Mouse (Mus musculus) midbrain, postnatal 0 days (tissue): ENCODE results near the gene Fam149b. TPM values are rescaled to one million over a fixed set of nuclear protein-coding genes. Genes with fewer than 3 reads are reported as not detected.

Experiments
- ATAC-seq: fragments of 200-750 bp; cut with Nextera tagmentation; 2 replicates; pipeline ENCODE4 v1.8.0; 2017; ENCODE audit warnings: moderate number of reproducible peaks, mild to moderate bottlenecking, moderate TSS enrichment, moderate library complexity; ENCODE audit not compliant: low FRiP score
- DNase-seq: peaks from one replicate; pipeline ENCODE4 v3.0.0-alpha.2; 2015; ENCODE audit warnings: low spot score
- H3K27ac ChIP-seq: fragments of 300-500 bp; sonication (generic); 2 replicates; pipeline ENCODE4 v1.5.1; 2014; ENCODE audit warnings: low read depth, mild to moderate bottlenecking, low read length, mixed read lengths
- H3K27me3 ChIP-seq: fragments of 300-500 bp; sonication (generic); 2 replicates; pipeline ENCODE4 v1.6.1; 2014; ENCODE audit warnings: low read length, control low read depth, mixed read lengths; ENCODE audit not compliant: insufficient read depth
- H3K36me3 ChIP-seq: fragments of 300-500 bp; sonication (generic); 2 replicates; pipeline ENCODE4 v1.6.1; 2014; ENCODE audit warnings: low read length, control low read depth, mixed read lengths; ENCODE audit not compliant: insufficient read depth
- H3K4me1 ChIP-seq: fragments of 300-500 bp; sonication (generic); 2 replicates; pipeline ENCODE4 v1.6.1; 2014; ENCODE audit warnings: mild to moderate bottlenecking, control low read depth, antibody characterized with exemption, low read length, mixed read lengths; ENCODE audit not compliant: insufficient read depth
- H3K4me2 ChIP-seq: fragments of 300-500 bp; sonication (generic); 2 replicates; pipeline ENCODE4 v1.6.1; 2014; ENCODE audit warnings: low read depth, mild to moderate bottlenecking, low read length, mixed read lengths; ENCODE audit not compliant: poor library complexity, severe bottlenecking
- H3K4me3 ChIP-seq: fragments of 300-500 bp; sonication (generic); 2 replicates; pipeline ENCODE4 v1.5.1; 2014; ENCODE audit warnings: low read depth, mild to moderate bottlenecking, low read length, moderate library complexity
- H3K9ac ChIP-seq: fragments of 300-500 bp; sonication (generic); replicated peaks from 2 replicates; pipeline ENCODE4 v1.6.1; 2014; ENCODE audit warnings: mild to moderate bottlenecking, low read length, moderate library complexity, mixed read lengths; ENCODE audit not compliant: poor library complexity, severe bottlenecking
- H3K9me3 ChIP-seq: fragments of 300-500 bp; sonication (generic); 2 replicates; pipeline ENCODE4 v1.6.1; 2016; ENCODE audit warnings: low read length, control low read depth
- CTCF ChIP-seq: IDR thresholded peaks from 2 replicates; pipeline ENCODE4 v1.5.1; 2016; ENCODE audit warnings: antibody characterized with exemption, mild to moderate bottlenecking
- WGBS: fragments of 180-500 bp; shearing (Covaris S2); extraction: QIAGEN DNeasy Blood & Tissue Kit; methylation state at CpG from one replicate; pipeline ENCODE4 v1.1.7; 2014; 5-methylcytosine and 5-hydroxymethylcytosine counted together
- polyA plus RNA-seq: library from polyadenylated mRNA; unstranded; fragments of >200 nt; fragmentation: Nextera tagmentation; extraction: Ambion mirVana; gene quantifications from 2 replicates; pipeline ENCODE4 v1.2.1, GENCODE M21; 2015
- total RNA-seq: library from RNA; depleted of rRNA; stranded (reverse); fragments of >200 nt; gene quantifications from 2 replicates; pipeline ENCODE4 v1.2.3, GENCODE M21; 2014

Fam149b gene
- total and polyA plus RNA-seq, 2 experiments from 2014 or later: 24.4 to 61.5 TPM

GRCm38 (mm10) chr14:20363230-20363629, 15.3 kb downstream of the Fam149b start:
- H3K36me3 ChIP-seq: peaks cover 52% of the 10 kb centered on the region
- ATAC-seq (no peak), DNase-seq (no peak)
- no peak overlapping the region for H3K27ac ChIP-seq
- no peaks in the 10 kb centered on the region for H3K4me1 ChIP-seq
- H3K4me2 ChIP-seq: no peak overlapping the region
- no peaks in the 10 kb centered on the region for H3K27me3 ChIP-seq
- H3K9ac ChIP-seq: no peak overlapping the region
- TF ChIP-seq CTCF: no peak
- H3K4me3 ChIP-seq: no peak overlapping the region
- WGBS: 92% methylated on average over 4 of the region's 4 CpGs
- H3K9me3 ChIP-seq: no peaks in the 10 kb centered on the region

- Histone ChIP-seq H3K9me3 (no peaks in the 10 kb centered on the region), H3K9ac (no peak overlapping the region), H3K4me3 (no peak overlapping the region), H3K4me1 (no peaks in the 10 kb centered on the region), H3K27ac (no peak overlapping the region), H3K4me2 (no peak overlapping the region), H3K27me3 (no peaks in the 10 kb centered on the region), H3K36me3 (peaks cover 34% of the 10 kb centered on the region)
- 95% methylated on average over 3 of the region's 3 CpGs for WGBS
- peak; percentile 26 for TF ChIP-seq CTCF
- ATAC-seq (no peak), DNase-seq (no peak)
Observed at GRCm38 (mm10) chr14:20368271-20368670, 20.3 kb downstream of the Fam149b start.

GRCm38 (mm10) chr14:20370798-20371197, 22.8 kb downstream of the Fam149b start:
- Histone ChIP-seq H3K27ac (no peak overlapping the region), H3K4me2 (no peak overlapping the region), H3K9me3 (no peaks in the 10 kb centered on the region), H3K4me1 (no peaks in the 10 kb centered on the region), H3K4me3 (no peak overlapping the region), H3K9ac (no peak overlapping the region), H3K36me3 (peaks cover 31% of the 10 kb centered on the region), H3K27me3 (no peaks in the 10 kb centered on the region)
- no peak for TF ChIP-seq CTCF
- DNase-seq (no peak), ATAC-seq (no peak)
- 85% methylated on average over 7 of the region's 7 CpGs for WGBS

- Histone ChIP-seq H3K9me3 (no peaks in the 10 kb centered on the region), H3K27ac (no peak overlapping the region), H3K27me3 (no peaks in the 10 kb centered on the region), H3K9ac (no peak overlapping the region), H3K36me3 (peaks cover 35% of the 10 kb centered on the region), H3K4me1 (no peaks in the 10 kb centered on the region), H3K4me2 (no peak overlapping the region), H3K4me3 (no peak overlapping the region)
- TF ChIP-seq CTCF: no peak
- ATAC-seq (no peak), DNase-seq (no peak)
- 89% methylated on average over 1 of the region's 1 CpGs for WGBS
Observed at GRCm38 (mm10) chr14:20371854-20372253, 23.9 kb downstream of the Fam149b start.

DNA sequence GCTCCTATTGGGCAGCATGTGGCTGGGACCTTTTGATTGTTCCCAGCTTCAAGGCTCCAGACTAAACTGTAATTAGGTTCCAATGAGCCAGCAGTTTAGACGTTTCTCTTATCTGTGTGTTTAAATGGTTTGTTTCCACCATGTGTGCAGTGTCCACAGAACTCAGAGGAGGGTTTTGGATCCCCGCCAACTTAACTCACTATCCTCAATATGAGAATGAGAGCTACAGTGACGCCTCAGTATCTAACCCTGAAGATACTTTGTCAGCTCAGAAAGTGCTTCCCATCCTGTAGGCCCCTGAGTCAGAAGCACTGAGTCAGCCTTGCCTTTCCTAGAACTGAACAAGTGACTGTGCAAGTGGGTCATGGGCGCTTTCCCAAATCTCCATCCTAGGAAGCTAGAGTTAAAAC, 29.2 kb downstream of the Fam149b start:
- no peak for TF ChIP-seq CTCF
- no peak overlapping the region for H3K9ac ChIP-seq
- H3K27ac ChIP-seq: no peak overlapping the region
- no peak overlapping the region for H3K4me2 ChIP-seq
- ATAC-seq (no peak), DNase-seq (no peak)
- no peaks in the 10 kb centered on the region for H3K9me3 ChIP-seq
- H3K4me1 ChIP-seq: no peaks in the 10 kb centered on the region
- 88% methylated on average over 4 of the region's 4 CpGs for WGBS
- H3K27me3 ChIP-seq: no peaks in the 10 kb centered on the region
- peaks cover 36% of the 10 kb centered on the region for H3K36me3 ChIP-seq
- H3K4me3 ChIP-seq: no peak overlapping the region

GRCm38 (mm10) chr14:20378313-20379061, 30.5 kb downstream of the Fam149b start:
- peaks cover 33% of the 10 kb centered on the region for H3K36me3 ChIP-seq
- peak; percentile 70 for TF ChIP-seq CTCF
- DNase-seq (peak; percentile 59), ATAC-seq (peak; percentile 47; the same call in 1 of the 2 replicates)
- H3K27ac ChIP-seq: no peak overlapping the region
- H3K4me3 ChIP-seq: no peak overlapping the region
- no peaks in the 10 kb centered on the region for H3K27me3 ChIP-seq
- H3K9ac ChIP-seq: no peak overlapping the region
- 42% methylated on average over 13 of the region's 13 CpGs for WGBS
- no peak overlapping the region for H3K4me2 ChIP-seq
- H3K4me1 ChIP-seq: no peaks in the 10 kb centered on the region
- no peaks in the 10 kb centered on the region for H3K9me3 ChIP-seq
